Mouse (Mus musculus): ENCODE measurements around the gene Rhox4d. TPM values are rescaled to one million over a fixed set of nuclear protein-coding genes. Genes with fewer than 3 reads are reported as not detected.
"Not testable (repeated sequence)": the region's sequence is repeated elsewhere in the genome, so short reads cannot be mapped to it uniquely, and the experiment has no call there.

Rhox4d gene
- total RNA-seq (2021) = not detected
- polyA plus RNA-seq (2012; rRNA removed) = not detected in 2 replicates
- long read RNA-seq = 0 reads

DNA sequence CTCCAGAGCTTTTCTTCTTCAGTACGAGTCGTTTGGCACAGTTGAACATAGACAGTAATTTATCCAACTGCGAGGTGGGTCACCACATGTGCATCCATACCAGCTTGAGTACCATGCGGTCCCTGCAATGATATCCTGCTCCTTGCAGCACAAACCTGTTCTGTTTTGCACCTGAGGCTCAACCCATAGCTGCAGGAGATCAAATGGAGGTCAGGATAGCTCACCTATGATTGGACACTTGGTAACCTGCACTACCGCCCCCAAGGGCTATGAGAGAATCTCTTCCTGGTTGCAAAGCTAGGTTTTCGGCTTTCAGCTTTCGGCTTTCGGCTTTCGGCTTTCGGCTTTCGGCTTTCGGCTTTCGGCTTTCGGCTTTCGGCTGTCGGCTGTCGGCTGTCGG is at the start of gene Rhox4d:
Gene Rhox4d, plus strand, starts transcription at position 301 of the 400 bp plus-strand sequence.
- DNase-seq = not testable (repeated sequence)

DNA sequence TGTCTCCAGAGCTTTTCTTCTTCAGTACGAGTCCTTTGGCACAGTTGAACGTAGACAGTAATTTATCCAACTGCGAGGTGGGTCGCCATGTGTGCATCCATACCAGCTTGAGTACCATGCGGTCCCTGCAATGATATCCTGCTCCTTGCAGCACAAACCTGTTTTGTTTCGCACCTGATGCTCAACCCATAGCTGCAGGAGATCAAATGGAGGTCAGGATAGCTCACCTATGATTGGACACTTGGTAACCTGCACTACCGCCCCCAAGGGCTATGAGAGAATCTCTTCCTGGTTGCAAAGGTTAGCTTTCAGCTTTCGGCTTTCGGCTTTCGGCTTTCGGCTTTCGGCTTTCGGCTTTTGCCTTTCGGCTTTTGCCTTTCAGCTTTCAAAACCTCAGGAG is 34.1 kb upstream of the Rhox4d start, which contains the start of gene Rhox4c:
Gene Rhox4c, plus strand, starts transcription at position 301 of the 400 bp plus-strand sequence.
- DNase-seq = not testable (repeated sequence)

DNA sequence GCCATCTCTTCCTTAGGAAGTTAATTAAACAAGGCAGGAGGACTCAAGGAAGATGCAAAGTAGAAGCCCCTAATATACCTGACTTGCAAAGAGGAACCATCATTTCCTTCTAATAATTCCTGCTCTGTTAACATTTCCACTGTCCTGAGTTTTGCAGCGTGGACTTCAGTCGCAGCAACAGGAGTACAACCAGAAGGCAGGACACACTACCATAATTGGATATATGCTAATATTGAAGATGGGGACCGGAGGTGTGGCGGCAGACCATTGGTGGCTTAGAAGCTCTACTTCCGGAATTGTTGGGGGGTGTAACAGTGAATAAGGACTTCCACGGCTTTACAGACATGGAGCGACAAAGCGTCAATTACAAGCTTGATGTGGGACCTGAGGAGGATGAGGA is 16.0 kb downstream of the Rhox4d start, which contains the start of gene Rhox2e:
Gene Rhox2e, plus strand, starts transcription at position 301 of the 400 bp plus-strand sequence.
- not testable (repeated sequence) for DNase-seq

DNA sequence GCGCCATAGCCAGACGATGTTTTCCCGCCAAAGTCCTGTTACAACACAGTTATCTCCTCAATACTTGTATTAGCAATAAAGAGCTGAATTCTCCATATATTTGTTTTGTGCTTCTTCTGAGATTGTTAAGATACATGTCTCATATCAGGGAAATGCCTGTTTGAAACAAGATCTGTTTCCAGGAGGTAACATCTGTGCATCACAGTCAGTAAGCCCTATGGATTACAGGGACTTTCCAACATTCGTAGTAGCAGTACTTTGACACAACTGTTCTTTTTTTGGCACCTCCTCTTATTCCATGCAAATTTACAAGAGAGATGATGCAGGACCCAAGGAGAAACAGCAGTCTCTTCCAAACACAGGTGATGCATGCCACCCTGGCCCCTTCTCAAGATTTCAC is 27.6 kb downstream of the Rhox4d start, which contains the start of gene Rhox3e:
Gene Rhox3e, plus strand, starts transcription at position 301 of the 400 bp plus-strand sequence.
- not testable (repeated sequence) for DNase-seq

DNA sequence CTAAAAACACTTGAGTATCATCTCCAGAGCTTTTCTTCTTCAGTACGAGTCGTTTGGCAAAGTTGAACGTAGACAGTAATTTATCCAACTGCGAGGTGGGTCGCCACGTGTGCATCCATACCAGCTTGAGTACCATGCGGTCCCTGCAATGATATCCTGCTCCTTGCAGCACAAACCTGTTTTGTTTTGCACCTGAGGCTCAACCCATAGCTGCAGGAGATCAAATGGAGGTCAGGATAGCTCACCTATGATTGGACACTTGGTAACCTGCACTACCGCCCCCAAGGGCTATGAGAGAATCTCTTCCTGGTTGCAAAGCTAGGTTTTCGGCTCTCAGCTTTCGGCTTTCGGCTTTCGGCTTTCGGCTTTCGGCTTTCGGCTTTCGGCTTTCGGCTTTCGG is 43.0 kb downstream of the Rhox4d start, which contains the start of gene Rhox4e:
Gene Rhox4e, plus strand, starts transcription at position 301 of the 400 bp plus-strand sequence.
- DNase-seq = not testable (repeated sequence)

Other genes with a start within 250 kb of the Rhox4d start
- gene Rhox4a, start 249.0 kb upstream of the Rhox4d start, total RNA-seq (2021) = not detected
- gene Rhox4a, start 249.0 kb upstream of the Rhox4d start, polyA plus RNA-seq (2012; rRNA removed) = not detected in 2 replicates
- gene Rhox3a2, start 134.3 kb upstream of the Rhox4d start, total RNA-seq (2021) = not detected
- not detected in 2 replicates for gene Rhox3a2, start 134.3 kb upstream of the Rhox4d start, polyA plus RNA-seq (2012; rRNA removed)
- not detected for gene Rhox4a2, start 123.5 kb upstream of the Rhox4d start, total RNA-seq (2021)
- gene Rhox4a2, start 123.5 kb upstream of the Rhox4d start, polyA plus RNA-seq (2012; rRNA removed) = not detected in 2 replicates
- gene Rhox2b, start 102.3 kb upstream of the Rhox4d start, total RNA-seq (2021) = not detected
- not detected in 2 replicates for gene Rhox2b, start 102.3 kb upstream of the Rhox4d start, polyA plus RNA-seq (2012; rRNA removed)
- gene Rhox4b, start 81.9 kb upstream of the Rhox4d start, total RNA-seq (2021) = not detected
- gene Rhox4b, start 81.9 kb upstream of the Rhox4d start, polyA plus RNA-seq (2012; rRNA removed) = not detected in 2 replicates
- gene Rhox2c, start 60.7 kb upstream of the Rhox4d start, total RNA-seq (2021) = not detected
- gene Rhox2c, start 60.7 kb upstream of the Rhox4d start, polyA plus RNA-seq (2012; rRNA removed) = not detected in 2 replicates
- gene Rhox3c, start 55.8 kb upstream of the Rhox4d start, total RNA-seq (2021) = not detected
- not detected in 2 replicates for gene Rhox3c, start 55.8 kb upstream of the Rhox4d start, polyA plus RNA-seq (2012; rRNA removed)
- not detected for gene Rhox4c, start 34.0 kb upstream of the Rhox4d start, total RNA-seq (2021)
- not detected in 2 replicates for gene Rhox4c, start 34.0 kb upstream of the Rhox4d start, polyA plus RNA-seq (2012; rRNA removed)
- gene Rhox2d, start 20.9 kb upstream of the Rhox4d start, total RNA-seq (2021) = not detected
- gene Rhox2d, start 20.9 kb upstream of the Rhox4d start, polyA plus RNA-seq (2012; rRNA removed) = not detected in 2 replicates
- not detected for gene Rhox2e, start 16.1 kb downstream of the Rhox4d start, total RNA-seq (2021)
- gene Rhox2e, start 16.1 kb downstream of the Rhox4d start, polyA plus RNA-seq (2012; rRNA removed) = not detected in 2 replicates
- gene Rhox3e, start 27.7 kb downstream of the Rhox4d start, total RNA-seq (2021) = not detected
- gene Rhox3e, start 27.7 kb downstream of the Rhox4d start, polyA plus RNA-seq (2012; rRNA removed) = not detected in 2 replicates
- gene Rhox4e, start 43.1 kb downstream of the Rhox4d start, total RNA-seq (2021) = not detected
- gene Rhox4e, start 43.1 kb downstream of the Rhox4d start, polyA plus RNA-seq (2012; rRNA removed) = not detected in 2 replicates
- gene Rhox2f, start 57.0 kb downstream of the Rhox4d start, total RNA-seq (2021) = not detected
- gene Rhox2f, start 57.0 kb downstream of the Rhox4d start, polyA plus RNA-seq (2012; rRNA removed) = not detected in 2 replicates
- gene Rhox3f, start 66.6 kb downstream of the Rhox4d start, total RNA-seq (2021) = not detected
- gene Rhox3f, start 66.6 kb downstream of the Rhox4d start, polyA plus RNA-seq (2012; rRNA removed) = not detected in 2 replicates
- gene Rhox4f, start 93.3 kb downstream of the Rhox4d start, total RNA-seq (2021) = not detected
- not detected in 2 replicates for gene Rhox4f, start 93.3 kb downstream of the Rhox4d start, polyA plus RNA-seq (2012; rRNA removed)
- gene Rhox3g, start 114.3 kb downstream of the Rhox4d start, total RNA-seq (2021) = not detected
- gene Rhox3g, start 114.3 kb downstream of the Rhox4d start, polyA plus RNA-seq (2012; rRNA removed) = not detected in 2 replicates
- not detected for gene Rhox2g, start 129.1 kb downstream of the Rhox4d start, total RNA-seq (2021)
- not detected in 2 replicates for gene Rhox2g, start 129.1 kb downstream of the Rhox4d start, polyA plus RNA-seq (2012; rRNA removed)
- not detected for gene Rhox4g, start 137.0 kb downstream of the Rhox4d start, total RNA-seq (2021)
- gene Rhox4g, start 137.0 kb downstream of the Rhox4d start, polyA plus RNA-seq (2012; rRNA removed) = not detected in 2 replicates
- gene Rhox3h, start 154.4 kb downstream of the Rhox4d start, total RNA-seq (2021) = not detected
- gene Rhox3h, start 154.4 kb downstream of the Rhox4d start, polyA plus RNA-seq (2012; rRNA removed) = not detected in 2 replicates
- gene Rhox2h, start 158.9 kb downstream of the Rhox4d start, total RNA-seq (2021) = not detected
- not detected in 2 replicates for gene Rhox2h, start 158.9 kb downstream of the Rhox4d start, polyA plus RNA-seq (2012; rRNA removed)

Data from adrenal gland, adult 2 months (tissue).